Mouse (Mus musculus) lung, embryonic 15.5 days (tissue): Measurements from ENCODE around the gene Cacfd1. TPM values are rescaled to one million over a fixed set of nuclear protein-coding genes. Genes with fewer than 3 reads are reported as not detected.

ENCODE experiments used
- ATAC-seq: fragments of 200-750 bp; cut with Nextera tagmentation; 2 replicates; pipeline ENCODE4 v1.8.0; 2017; ENCODE audit warnings: moderate number of reproducible peaks, borderline replicate concordance; ENCODE audit not compliant: low FRiP score, low TSS enrichment; ENCODE audit errors: extremely low read depth
- H3K27ac ChIP-seq: fragments of 300-500 bp; sonication (generic); 2 replicates; pipeline ENCODE4 v1.5.1; 2015; ENCODE audit warnings: moderate library complexity, mild to moderate bottlenecking, inconsistent platforms
- H3K27me3 ChIP-seq: fragments of 300-500 bp; sonication (generic); 2 replicates; pipeline ENCODE4 v1.6.1; 2015; ENCODE audit warnings: inconsistent platforms
- H3K36me3 ChIP-seq: fragments of 300-500 bp; sonication (generic); 2 replicates; pipeline ENCODE4 v1.6.1; 2015; ENCODE audit warnings: inconsistent platforms
- H3K4me1 ChIP-seq: fragments of 300-500 bp; sonication (generic); 2 replicates; pipeline ENCODE4 v1.6.1; 2015; ENCODE audit warnings: inconsistent platforms
- H3K4me2 ChIP-seq: fragments of 300-500 bp; sonication (generic); 2 replicates; pipeline ENCODE4 v1.6.1; 2015; ENCODE audit warnings: inconsistent platforms, mild to moderate bottlenecking, moderate library complexity
- H3K4me3 ChIP-seq: fragments of 300-500 bp; sonication (generic); 2 replicates; pipeline ENCODE4 v1.5.1; 2015; ENCODE audit warnings: mild to moderate bottlenecking, inconsistent platforms
- H3K9ac ChIP-seq: fragments of 300-500 bp; sonication (generic); 2 replicates; pipeline ENCODE4 v1.6.1; 2015; ENCODE audit warnings: inconsistent platforms
- H3K9me3 ChIP-seq: fragments of 300-500 bp; sonication (generic); 2 replicates; pipeline ENCODE4 v1.6.1; 2016; ENCODE audit warnings: inconsistent platforms
- WGBS: fragments of 180-500 bp; shearing (Covaris S2); methylation state at CpG from one replicate; pipeline ENCODE4 v1.1.7; 2015; 5-methylcytosine and 5-hydroxymethylcytosine counted together
- polyA plus RNA-seq: library from polyadenylated mRNA; unstranded; fragments of >200 nt; fragmentation: Nextera tagmentation; extraction: Ambion mirVana; gene quantifications from 2 replicates; pipeline ENCODE4 v1.2.1, GENCODE M21; 2015

The Cacfd1 gene
- polyA plus RNA-seq, 1 experiment from 2014 or later: 59.0 TPM

DNA sequence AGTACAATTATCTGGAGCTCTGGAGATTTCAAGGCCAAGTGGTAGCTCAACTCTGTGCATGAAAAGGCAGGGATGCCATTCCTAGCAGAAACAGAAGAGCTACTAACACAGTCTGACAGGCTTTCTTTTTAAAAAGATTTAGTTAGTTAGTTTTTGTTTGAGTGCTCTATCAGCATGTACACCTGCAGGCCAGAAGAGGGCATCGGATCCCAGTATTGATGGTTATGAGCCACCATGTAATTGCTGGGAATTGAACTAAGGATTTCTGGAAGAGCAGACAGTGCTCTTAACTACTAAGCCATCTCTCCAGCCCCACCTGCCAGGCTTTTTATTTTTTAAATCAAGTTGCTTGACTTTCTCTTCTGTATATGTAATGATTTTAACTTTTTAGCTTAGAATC is 12.2 kb upstream of the Cacfd1 start:
- no peak for ATAC-seq
- no peak overlapping the region for H3K27ac ChIP-seq
- no peak overlapping the region for H3K4me2 ChIP-seq
- H3K9ac ChIP-seq: no peak overlapping the region
- 69% methylated on average over 1 of the region's 1 CpGs for WGBS
- no peaks in the 10 kb centered on the region for H3K4me1 ChIP-seq
- H3K27me3 ChIP-seq: no peaks in the 10 kb centered on the region
- no peaks in the 10 kb centered on the region for H3K9me3 ChIP-seq
- no peaks in the 10 kb centered on the region for H3K36me3 ChIP-seq
- H3K4me3 ChIP-seq: no peak overlapping the region

DNA sequence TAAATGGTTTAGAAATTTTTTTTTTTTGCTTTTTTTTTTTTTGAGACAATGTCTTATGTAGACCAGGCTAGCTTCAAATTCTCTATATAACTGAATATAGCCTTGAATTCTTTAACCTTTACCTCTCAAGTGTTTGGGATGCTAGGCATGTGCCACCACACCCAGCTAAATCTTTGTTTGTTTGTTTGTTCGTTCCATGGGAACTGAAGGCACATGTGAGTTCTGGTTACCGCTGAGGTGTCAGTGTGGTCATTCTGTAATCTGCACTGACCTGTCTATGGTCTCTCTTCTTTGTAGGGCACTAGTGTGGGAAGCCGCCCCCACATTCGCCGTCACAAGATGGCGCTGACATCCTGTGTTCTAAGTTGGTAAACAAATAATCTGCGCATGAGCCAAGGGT is 11.7 kb upstream of the Cacfd1 start:
- no peak overlapping the region for H3K4me2 ChIP-seq
- no peaks in the 10 kb centered on the region for H3K4me1 ChIP-seq
- H3K9me3 ChIP-seq: no peaks in the 10 kb centered on the region
- no peak overlapping the region for H3K27ac ChIP-seq
- WGBS: 91% methylated on average over 7 of the region's 7 CpGs
- no peak overlapping the region for H3K4me3 ChIP-seq
- H3K36me3 ChIP-seq: no peaks in the 10 kb centered on the region
- no peak for ATAC-seq
- no peak overlapping the region for H3K9ac ChIP-seq
- no peaks in the 10 kb centered on the region for H3K27me3 ChIP-seq

GRCm38 (mm10) chr2:27006255-27006654 is 3.5 kb upstream of the Cacfd1 start:
- Histone ChIP-seq H3K27me3 (no peaks in the 10 kb centered on the region), H3K4me3 (no peak overlapping the region), H3K27ac (no peak overlapping the region), H3K4me2 (no peak overlapping the region), H3K9ac (no peak overlapping the region), H3K9me3 (no peaks in the 10 kb centered on the region), H3K36me3 (no peaks in the 10 kb centered on the region), H3K4me1 (peaks cover 14% of the 10 kb centered on the region)
- ATAC-seq: no peak
- 48% methylated on average over 4 of the region's 4 CpGs for WGBS

DNA sequence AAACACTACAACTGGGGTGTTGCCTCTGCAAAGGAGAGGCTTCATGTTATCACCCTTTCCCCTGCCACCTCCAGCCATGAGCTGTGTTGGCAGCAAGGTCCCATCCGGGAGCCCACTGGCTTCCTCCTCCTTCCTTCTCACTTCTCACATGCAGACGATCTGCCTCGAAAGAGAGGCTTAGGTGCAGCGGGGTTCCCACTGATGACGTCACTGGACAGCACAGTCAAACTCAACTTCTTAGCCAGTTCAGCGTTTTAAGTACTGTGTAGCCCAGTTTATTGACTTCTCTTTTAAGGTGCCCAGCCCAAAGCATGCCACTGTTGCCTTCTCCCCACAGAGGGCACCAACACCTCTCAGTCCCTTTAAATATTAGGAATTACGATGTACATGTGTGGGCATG is 2.0 kb upstream of the Cacfd1 start:
- Histone ChIP-seq H3K9ac (no peak overlapping the region), H3K9me3 (no peaks in the 10 kb centered on the region), H3K4me3 (no peak overlapping the region), H3K27me3 (no peaks in the 10 kb centered on the region), H3K36me3 (no peaks in the 10 kb centered on the region), H3K27ac (no peak overlapping the region), H3K4me2 (no peak overlapping the region), H3K4me1 (peaks cover 19% of the 10 kb centered on the region)
- 56% methylated on average over 7 of the region's 7 CpGs for WGBS
- ATAC-seq: no peak

DNA sequence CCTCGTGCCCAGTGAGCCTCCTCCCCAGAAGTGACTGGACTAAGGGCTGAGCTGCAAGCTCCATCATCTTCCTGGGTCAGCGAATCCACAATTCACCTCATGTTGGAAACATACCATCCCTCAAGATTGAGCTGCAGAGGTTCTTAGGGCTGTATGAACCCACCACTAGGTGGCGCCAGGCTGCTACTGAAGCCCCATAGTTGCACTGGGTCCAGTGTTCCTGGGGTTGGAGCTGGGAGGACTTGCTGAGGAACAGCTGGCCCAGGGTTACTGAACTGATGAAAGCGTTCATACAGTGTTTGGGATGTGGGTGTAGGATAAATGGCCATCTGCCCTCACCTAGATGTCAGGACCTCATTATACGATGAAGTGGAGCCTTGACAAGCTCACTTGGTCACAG is 8.1 kb downstream of the Cacfd1 start:
- WGBS: 45% methylated on average over 5 of the region's 5 CpGs
- Histone ChIP-seq H3K27me3 (no peaks in the 10 kb centered on the region), H3K4me3 (no peak overlapping the region), H3K9me3 (no peaks in the 10 kb centered on the region), H3K4me1 (no peaks in the 10 kb centered on the region), H3K36me3 (peaks cover 53% of the 10 kb centered on the region), H3K27ac (no peak overlapping the region), H3K4me2 (no peak overlapping the region), H3K9ac (no peak overlapping the region)
- ATAC-seq: no peak

DNA sequence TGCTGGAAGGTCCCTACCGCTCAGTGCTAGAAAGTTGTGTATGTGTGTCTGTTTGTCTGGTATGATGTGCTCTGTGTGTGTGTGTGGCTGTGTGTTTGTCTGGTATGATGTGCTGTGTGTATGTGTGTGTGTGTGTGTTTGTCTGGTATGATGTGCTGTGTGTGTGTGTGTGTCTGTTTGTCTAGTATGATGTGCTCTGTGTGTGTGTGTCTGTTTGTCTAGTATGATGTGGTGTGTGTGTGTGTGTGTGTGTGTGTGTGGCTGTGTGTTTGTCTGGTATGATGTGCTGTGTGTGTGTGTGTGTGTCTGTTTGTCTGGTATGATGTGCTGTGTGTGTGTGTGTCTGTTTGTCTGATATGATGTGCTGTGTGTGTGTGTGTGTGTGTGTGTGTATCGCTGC is 9.8 kb downstream of the Cacfd1 start:
- H3K27me3 ChIP-seq: no peaks in the 10 kb centered on the region
- no peak overlapping the region for H3K4me2 ChIP-seq
- no peaks in the 10 kb centered on the region for H3K9me3 ChIP-seq
- 82% methylated on average over 2 of the region's 2 CpGs for WGBS
- H3K4me1 ChIP-seq: no peaks in the 10 kb centered on the region
- H3K27ac ChIP-seq: no peak overlapping the region
- no peak for ATAC-seq
- H3K36me3 ChIP-seq: peaks cover 41% of the 10 kb centered on the region
- H3K9ac ChIP-seq: no peak overlapping the region
- no peak overlapping the region for H3K4me3 ChIP-seq

GRCm38 (mm10) chr2:27021103-27021502 is 11.4 kb downstream of the Cacfd1 start:
- Histone ChIP-seq H3K27me3 (0 out of 2 replicates have a peak, but pooled peaks cover 4% of the 10 kb centered on the region), H3K36me3 (peaks cover 25% of the 10 kb centered on the region), H3K9ac (no peak overlapping the region), H3K27ac (no peak overlapping the region), H3K4me1 (no peaks in the 10 kb centered on the region), H3K4me2 (no peak overlapping the region), H3K4me3 (no peak overlapping the region), H3K9me3 (no peaks in the 10 kb centered on the region)
- ATAC-seq: no peak
- 82% methylated on average over 1 of the region's 1 CpGs for WGBS

GRCm38 (mm10) chr2:27022612-27023011 is 12.9 kb downstream of the Cacfd1 start:
- Histone ChIP-seq H3K27me3 (0 out of 2 replicates have a peak, but pooled peaks cover 10% of the 10 kb centered on the region), H3K4me2 (no peak overlapping the region), H3K4me3 (no peak overlapping the region), H3K4me1 (no peaks in the 10 kb centered on the region), H3K27ac (no peak overlapping the region), H3K9me3 (no peaks in the 10 kb centered on the region), H3K9ac (no peak overlapping the region), H3K36me3 (peaks cover 10% of the 10 kb centered on the region)
- WGBS: 74% methylated on average over 6 of the region's 6 CpGs
- no peak; the same call in 1 of the 2 replicates for ATAC-seq

DNA sequence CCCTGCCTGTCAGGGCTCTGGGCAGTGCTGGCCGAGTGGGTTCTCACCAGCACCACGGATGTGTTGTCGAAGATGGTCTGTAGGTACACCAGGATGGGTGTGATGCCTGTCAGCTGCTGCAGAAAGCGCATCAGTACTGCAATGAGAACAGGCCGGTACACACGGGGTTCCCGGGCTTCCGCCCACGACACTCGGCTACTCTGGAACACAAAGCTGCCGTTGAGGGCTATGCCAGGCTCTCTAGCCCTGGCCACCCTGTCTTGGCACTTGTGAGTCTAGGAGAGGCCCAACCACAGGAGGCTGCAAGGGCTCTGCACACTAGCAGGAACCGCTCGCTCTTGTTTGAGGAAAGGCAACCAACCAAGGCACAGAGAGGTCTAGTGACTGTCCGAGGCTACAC is 14.4 kb downstream of the Cacfd1 start:
- H3K27me3 ChIP-seq: peaks cover 11% of the 10 kb centered on the region; the same call in 1 of the 2 replicates

DNA sequence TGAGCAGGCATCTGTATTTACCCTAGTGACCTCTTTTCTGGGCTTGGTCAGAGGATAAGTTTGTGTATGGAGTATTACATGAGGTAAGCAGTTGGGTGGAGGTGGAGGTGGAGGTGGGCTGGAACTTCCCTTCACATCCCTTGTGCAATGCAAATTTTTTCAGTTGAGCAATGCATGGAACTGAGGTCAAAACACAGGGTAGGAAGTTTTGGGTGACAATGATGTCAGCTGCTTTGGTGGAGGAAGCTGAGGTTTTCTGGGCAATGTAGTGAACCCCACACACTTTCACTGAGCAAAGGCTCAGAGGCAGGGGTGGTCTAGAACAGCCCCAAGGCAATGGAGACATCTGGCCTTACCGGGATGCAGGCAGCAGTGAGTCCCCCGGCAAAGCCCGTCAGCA is 15.8 kb downstream of the Cacfd1 start:
- 76% methylated on average over 3 of the region's 3 CpGs for WGBS
- H3K27ac ChIP-seq: no peak overlapping the region

More for the DNA sequence above, 14.4 kb downstream of the Cacfd1 start:
- Histone ChIP-seq H3K9me3 (no peaks in the 10 kb centered on the region), H3K36me3 (no peaks in the 10 kb centered on the region), H3K4me2 (no peak overlapping the region), H3K4me1 (peaks cover 5% of the 10 kb centered on the region; the same call in 1 of the 2 replicates), H3K9ac (no peak overlapping the region), H3K27ac (no peak overlapping the region; the same call in 1 of the 2 replicates), H3K4me3 (no peak overlapping the region)
- ATAC-seq: no peak
- WGBS: 69% methylated on average over 14 of the region's 14 CpGs

DNA sequence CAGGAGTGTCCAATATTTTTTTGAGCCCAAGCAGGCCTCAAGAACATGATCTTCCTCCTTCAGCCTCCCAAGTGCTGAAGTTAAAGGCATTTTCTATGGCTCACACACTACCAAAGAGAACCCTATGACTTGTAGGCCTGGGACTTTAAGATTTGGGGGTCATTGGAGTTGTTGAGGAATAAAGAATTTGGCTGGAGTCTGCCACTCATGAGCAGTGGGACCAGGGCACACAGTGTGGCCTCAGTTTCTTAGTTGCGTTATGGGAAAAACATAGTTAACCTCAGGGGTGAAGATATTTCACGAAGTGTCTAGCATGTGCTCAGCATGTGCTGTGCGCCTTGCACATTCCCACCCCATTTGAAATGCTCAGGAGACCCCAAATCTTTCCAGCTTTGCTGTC is 16.6 kb downstream of the Cacfd1 start:
- Histone ChIP-seq H3K27me3 (peaks cover 14% of the 10 kb centered on the region; the same call in 1 of the 2 replicates), H3K4me3 (no peak overlapping the region), H3K4me1 (peaks cover 5% of the 10 kb centered on the region; the same call in 1 of the 2 replicates), H3K27ac (no peak overlapping the region), H3K36me3 (no peaks in the 10 kb centered on the region), H3K4me2 (no peak overlapping the region), H3K9ac (no peak overlapping the region), H3K9me3 (no peaks in the 10 kb centered on the region)
- ATAC-seq: no peak
- 88% methylated on average over 3 of the region's 3 CpGs for WGBS

More for the DNA sequence above, 15.8 kb downstream of the Cacfd1 start:
- no peaks in the 10 kb centered on the region for H3K36me3 ChIP-seq
- ATAC-seq: no peak
- peaks cover 14% of the 10 kb centered on the region; the same call in 1 of the 2 replicates for H3K27me3 ChIP-seq
- H3K4me3 ChIP-seq: no peak overlapping the region
- H3K4me2 ChIP-seq: no peak overlapping the region
- H3K9me3 ChIP-seq: no peaks in the 10 kb centered on the region
- H3K4me1 ChIP-seq: peaks cover 5% of the 10 kb centered on the region; the same call in 1 of the 2 replicates
- H3K9ac ChIP-seq: no peak overlapping the region

- Histone ChIP-seq H3K4me2 (no peak overlapping the region; the same call in 1 of the 2 replicates), H3K4me3 (no peak overlapping the region), H3K27ac (no peak overlapping the region), H3K36me3 (no peaks in the 10 kb centered on the region), H3K9me3 (no peaks in the 10 kb centered on the region), H3K4me1 (peaks cover 5% of the 10 kb centered on the region; the same call in 1 of the 2 replicates), H3K9ac (no peak overlapping the region), H3K27me3 (peaks cover 14% of the 10 kb centered on the region; the same call in 1 of the 2 replicates)
- 62% methylated on average over 10 of the region's 10 CpGs for WGBS
- no peak for ATAC-seq
Observed at GRCm38 (mm10) chr2:27026857-27027617, 17.3 kb downstream of the Cacfd1 start.
